Mouse (Mus musculus): ENCODE data around the gene Srp68.

The Srp68 gene

DNA sequence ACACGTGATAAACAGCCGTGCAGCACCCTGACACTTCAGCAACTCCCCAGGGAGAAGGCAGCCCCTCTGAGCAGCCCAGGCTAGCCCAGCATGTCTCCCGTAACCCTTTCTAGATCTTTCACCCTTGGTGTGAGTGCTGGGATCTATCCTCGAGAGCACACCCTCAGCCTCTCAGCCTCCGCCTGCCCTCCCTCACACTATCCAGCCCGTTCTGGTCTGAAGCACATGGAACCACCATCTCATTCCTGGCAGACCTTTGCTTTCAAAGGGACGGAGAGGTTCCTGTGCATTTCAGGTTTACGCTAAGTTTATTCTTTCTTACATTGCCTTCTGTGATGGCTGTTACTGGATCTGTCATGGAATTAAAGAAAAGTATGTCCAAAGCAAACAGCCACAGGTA is 29.4 kb downstream of the Srp68 start:
- DNase-seq = no peak

DNA sequence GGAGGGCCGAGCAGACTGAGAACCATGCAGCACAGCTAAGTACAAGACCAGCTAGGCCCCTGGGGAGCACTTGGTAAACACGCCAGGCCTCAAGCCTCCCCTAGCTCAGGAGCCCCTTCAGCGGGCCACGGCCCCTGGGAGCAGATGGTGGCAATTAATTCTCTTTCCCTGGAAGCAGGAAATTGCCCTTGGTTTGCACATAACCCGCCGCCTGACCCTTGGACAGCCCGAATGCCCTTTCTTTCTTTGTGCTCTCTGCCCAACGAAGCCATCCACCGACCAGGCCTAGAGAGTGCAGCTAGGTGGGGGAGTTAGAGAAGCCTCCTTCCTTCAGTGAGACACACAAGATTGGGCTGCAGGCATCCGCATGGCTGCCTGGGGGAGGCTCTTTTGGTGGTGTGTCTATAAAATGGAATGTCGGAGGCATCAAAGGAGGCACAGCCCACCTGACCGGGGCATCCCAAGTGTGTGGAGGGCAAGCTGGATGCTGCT is 32.2 kb downstream of the Srp68 start:
- DNase-seq = no peak

DNA sequence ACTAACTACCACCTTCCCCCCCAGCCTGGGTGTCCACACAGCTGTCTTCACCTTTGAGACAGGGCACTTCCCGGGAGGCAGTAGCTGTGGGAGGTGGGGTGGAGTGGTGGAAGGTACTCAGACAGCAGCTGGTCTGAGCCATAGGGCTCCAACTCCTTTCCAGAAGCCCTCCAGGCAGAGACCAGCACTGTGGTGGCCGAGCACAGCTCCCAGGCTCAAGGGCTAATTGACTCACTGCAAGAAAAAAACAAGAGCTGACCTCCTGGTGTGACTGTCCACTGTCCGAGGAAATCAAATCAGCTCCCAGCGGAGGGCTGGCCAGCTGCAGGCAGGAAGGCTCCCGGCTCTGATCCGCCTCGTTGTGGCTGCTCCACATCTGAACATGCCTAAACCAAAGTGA is 34.2 kb downstream of the Srp68 start:
- no peak for DNase-seq

DNA sequence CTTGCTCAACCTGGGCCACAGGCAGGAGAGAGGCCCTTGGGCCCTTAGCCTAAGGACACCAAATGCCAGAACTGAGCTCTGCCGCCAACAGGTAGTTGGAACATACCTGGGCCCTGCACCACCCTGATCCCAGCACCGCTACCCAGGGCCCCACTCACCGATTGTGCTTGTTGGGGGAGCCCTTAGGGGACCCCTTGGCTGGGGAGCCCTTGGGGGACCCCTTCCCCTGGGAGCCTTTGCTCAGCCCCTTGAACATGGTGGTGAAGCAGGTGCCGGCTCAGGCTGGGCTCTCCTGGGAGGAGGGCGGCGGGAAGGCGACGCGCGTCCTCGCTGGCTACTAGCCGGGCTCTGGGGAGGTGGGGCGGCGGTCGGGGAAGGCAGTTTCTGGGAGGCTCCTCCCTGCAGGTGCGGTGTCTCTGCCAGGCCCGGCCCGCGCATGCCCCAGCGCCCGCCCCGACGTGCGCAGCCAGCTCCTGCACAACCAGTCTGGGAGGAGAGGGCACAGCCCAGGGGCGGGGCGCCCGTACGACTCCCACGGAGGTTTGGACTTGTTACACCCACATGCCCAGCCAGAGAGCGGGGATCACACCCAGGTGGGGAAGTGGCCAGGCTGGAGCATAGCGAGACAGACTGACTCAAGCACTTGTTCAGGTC is 36.1 kb downstream of the Srp68 start, which contains the start of gene Evpl:
Gene Evpl (minus strand): TSS at position 336 of the 654 bp plus-strand sequence.
- no peak for DNase-seq

DNA sequence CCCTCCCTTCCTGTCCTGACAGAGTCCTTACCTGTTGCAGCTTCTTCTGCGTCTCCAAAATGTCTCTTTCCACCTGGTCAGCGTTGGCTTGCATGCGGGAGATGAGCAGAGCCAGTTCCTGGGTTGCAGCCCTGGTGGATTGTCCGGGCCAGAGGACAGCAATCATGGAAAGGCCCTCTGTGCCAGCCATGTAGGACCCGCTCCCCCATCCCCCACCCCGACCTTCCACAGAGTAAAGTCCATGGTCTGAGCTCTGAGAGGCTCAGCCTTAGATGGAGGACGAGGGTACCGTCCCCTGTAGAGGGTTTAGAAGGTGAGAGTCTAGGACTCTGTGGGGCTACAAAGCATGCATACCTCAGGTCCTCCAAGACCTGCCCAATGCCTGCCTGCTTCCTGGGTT is 39.1 kb downstream of the Srp68 start:
- no peak for DNase-seq

DNA sequence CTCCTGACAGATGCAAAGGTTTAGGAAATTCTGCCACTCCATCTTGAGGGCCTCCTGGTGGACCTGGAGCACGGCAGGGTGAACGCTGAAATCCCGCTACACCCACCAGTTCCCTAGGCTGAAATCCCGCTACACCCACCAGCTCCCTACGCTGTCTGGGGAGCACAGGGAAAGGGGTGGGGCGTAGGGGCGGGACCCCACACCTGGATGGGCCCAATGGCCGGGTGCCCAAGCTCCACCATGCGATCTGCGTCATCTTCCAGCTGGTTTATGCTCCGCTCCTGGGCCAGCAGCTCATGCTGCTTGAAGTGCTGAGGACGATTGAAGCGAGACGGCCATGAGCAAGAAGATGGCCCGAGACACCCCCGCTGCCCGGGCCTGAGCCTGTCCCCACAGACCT is 41.6 kb downstream of the Srp68 start:
- no peak for DNase-seq

DNA sequence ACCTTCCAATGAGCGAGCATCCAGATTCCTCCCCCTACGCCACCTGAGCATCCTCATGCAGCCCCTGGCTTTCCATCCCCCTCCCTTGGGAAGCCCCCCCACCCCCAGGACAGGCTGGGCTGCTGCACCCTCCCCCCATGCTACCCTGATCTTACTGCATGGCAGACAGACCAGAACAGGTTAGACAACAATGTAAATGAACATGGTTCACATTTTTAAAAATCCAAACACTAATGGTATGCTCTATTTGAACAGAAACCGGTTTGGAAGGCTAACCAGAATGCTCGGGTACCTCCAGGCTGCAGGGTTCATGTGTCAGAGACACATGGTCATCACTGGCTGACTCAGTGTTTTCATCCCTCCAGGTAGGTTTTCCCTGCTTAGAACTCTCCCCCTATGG is 45.3 kb downstream of the Srp68 start:
- no peak for DNase-seq

DNA sequence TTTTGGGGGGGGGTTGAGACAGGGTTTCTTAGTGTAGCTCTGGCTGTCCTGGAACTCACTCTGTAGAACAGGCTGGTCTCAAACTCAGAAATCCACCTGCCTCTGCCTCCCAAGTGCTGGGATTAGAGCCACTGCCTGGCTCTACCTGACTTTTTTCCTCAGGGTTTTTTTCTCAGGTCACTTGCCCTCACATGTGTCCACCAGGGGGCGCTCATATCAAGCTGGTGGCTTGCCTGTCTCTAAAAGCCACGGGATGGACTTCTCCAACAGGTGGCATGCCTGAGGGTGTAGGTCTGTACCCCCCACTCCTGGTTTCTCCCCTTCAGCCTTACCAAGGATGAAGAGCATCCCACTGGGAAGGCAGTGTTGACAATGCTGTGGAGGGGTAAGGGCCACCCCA is 47.6 kb downstream of the Srp68 start:
- DNase-seq = peak; percentile 62

DNA sequence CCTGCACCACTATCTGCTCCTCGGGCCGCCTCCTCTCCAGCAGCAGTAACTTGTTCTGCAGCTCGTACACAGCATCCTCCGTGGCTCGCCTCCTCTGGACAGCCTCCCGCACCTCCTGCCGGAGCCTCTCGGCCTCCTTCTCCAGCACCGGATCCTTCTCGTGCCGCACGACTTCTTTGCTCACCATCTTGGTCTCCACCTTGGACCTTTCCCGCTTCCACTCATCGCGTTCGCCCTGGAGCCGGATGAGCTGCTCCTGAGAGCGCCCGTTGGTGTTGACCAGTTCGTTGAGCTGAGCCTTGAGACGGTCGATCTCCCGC is 51.3 kb downstream of the Srp68 start:
- DNase-seq = no peak

DNA sequence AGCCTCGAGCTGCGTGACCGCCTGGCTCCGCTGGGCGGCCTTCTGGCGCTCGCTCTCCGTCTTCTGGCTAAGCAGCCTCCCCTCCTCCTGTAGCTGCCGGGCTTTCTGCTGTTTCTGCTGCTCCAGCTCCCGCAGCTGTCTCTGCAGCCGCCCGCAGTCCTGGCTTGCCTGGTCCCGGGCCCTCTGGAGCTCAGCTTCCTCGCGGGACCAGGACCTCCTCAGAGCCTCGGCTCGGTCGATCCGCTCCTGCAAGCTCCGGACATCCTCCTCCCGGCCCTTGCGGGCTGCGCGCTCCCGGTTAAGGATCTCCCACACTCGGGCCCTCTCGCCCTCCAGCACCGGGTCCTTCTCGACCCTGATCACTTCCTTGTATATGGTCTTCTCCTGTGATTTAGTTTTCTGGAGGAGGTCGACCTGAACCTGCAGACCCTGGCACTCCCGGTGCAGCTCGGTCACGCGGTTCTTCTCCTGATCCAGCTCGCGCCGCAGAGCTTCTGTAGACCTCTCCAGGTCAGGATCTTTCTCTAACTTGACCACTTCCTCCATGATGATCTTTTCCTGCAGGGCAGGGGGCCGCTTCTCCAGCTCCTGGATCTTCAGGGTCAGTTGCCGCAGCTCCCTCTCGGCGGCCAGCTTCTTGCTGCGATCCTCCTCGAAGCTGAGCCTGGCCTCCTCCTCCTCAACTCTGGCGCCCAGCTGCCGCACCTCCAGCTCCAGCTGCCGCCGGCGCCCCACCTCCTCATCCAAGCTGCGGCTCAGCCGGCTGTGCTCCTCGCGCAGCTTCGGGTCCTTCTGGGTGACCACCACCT is 51.9 kb downstream of the Srp68 start:
- no peak for DNase-seq

DNA sequence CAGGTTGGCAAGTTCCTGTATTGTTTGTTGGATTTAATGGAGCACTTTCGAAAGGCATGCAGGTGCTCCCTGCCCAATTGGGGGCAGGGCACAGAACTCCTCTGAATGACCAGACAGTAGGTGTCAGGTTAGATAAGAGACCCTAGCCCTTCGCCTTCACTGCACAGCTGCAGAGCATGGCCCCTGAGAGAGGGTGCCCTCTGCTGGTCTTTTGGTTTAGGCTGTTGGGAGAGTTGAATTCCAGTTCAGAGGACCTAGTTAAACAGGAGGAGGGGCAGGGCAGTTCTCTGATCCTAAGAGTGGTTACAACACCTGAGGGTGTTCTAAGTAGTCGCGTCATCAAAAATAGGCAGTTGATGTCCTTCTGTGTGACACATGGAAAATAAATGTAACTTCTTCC is 54.1 kb downstream of the Srp68 start:
- no peak for DNase-seq

DNA sequence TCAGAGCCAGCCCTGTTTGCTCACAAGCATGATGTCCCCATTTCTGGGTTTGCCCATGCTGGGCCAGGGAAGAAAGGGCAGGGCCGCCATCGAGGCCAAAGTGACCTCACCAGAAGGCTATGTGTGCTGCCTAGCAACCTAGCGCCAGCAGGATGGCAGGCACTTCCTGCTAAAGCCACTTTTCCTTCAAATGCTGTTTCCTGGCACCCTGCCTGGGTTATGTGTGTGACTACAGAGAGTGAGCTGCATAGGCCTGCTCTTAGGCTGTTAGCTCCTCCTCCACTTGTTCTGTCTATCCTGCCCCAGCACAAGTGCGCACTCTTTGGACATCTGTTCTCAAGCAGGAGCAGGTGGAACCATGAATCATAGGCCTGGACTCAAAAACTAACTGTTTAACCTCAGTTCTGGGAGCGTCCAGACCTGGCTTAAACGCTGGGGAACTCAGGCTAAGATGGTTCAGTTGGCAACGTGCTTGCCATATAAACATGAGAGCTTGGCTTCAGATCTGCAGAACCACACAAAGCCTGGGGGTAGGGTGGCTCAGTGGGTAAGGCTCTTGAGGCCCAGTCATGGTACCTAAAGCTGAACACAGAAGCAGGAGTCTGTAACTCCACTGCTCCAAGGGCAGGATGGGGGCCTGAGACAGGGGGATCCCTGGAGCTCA is 55.1 kb downstream of the Srp68 start:
- DNase-seq = peak; percentile 46

DNA sequence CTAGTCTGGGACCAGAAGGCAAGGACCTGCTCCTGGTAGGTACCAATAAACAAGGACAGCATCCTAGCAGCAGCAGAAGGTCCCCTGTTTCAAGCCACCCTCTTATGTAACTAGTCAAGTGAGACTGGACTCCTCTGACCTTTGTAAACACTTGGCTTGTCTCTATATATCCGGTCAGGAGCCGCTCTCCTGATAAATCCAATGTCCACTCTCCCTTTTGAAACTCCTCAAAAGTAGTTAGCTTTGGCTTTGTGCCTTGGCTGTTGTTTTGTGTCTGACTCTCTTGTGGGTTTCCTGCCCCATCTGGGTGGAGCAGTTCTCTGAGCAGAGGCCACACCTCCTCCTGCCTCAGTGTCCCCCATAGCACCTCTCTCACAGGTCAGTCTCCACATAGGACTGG is 55.8 kb downstream of the Srp68 start:
- no peak for DNase-seq

DNA sequence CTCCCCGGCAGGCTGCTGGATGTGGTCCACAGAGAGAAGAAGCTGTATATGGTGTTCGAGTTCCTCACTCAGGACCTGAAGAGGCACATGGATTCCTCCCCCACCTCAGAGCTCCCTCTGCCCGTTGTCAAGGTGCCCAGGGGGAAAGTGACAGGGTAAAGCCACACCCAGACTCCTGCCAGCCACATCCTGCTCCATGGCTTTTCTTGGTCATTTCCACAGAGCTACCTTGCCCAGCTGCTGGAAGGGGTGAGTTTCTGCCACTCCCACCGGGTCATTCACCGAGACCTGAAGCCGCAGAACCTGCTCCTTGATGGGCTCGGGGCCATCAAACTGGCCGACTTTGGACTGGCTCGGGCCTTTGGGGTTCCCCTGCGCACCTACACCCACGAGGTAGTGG is 57.5 kb downstream of the Srp68 start:
- no peak for DNase-seq

DNA sequence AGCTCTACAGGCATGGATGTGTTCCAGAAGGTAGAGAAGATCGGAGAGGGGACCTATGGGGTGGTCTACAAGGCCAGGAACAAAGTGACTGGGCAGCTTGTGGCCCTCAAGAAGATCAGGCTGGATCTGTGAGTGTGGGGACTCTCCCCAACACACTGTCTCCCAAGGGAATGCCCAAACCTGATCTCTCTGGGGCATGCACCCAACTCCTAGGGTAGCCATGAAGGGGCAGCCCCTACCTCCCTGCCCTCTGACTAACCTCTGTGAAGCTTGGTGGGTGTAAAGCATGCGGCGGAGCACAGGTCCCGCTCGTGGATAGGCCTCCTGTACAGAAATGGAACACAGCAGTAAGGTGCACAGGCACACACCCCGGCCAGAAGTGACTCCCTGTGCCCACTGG is 58.0 kb downstream of the Srp68 start:
- DNase-seq = no peak

DNA sequence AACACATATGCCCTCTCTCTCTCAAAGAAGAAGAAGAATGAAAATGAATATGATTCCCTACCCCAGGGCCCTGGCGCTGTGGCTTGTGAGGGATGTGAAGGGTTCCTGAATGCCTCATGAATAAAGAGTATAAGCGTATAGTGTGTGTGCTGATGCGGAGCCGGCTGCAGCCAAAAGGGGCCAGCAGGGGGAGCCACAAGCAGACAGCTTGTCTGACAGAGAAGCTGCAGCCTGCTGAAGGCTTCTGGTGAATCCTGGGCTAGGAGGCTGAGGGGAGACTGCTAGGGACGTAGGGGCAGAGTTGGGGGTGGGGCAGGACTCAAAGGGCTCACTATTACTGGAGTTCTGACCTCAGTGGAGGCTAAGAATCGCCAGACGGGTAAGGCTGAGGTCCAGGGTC is 58.8 kb downstream of the Srp68 start:
- no peak for DNase-seq

DNA sequence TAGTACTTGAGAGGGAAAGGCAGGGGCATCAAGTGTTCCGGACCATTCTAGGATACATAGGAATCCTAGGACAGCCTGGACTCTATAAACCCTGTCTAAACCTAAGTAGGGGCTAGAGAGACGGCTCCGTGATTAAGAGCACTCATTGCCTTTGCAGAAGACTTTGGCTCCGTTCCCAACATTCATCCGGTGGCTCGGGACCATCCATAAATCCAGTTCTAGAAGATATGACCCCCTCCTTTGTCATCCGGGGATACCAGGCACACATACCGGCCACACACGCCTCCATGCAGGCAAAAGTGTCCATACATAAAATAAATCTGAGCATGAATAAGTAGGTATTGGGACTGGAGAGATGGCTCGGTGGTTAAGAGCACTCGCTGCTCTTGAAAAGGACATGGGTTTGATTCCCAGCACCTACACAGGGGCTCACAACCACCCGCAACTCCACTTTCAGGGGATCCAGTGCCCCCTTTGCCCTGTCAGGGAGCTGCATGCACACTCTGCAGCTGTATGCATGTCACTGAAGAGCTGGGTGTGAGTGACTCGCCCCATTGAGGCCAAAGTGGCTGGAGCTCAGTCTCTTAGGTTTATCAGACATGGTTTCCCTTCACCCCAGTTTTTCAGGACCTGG is 60.0 kb downstream of the Srp68 start:
- DNase-seq = no peak

DNA sequence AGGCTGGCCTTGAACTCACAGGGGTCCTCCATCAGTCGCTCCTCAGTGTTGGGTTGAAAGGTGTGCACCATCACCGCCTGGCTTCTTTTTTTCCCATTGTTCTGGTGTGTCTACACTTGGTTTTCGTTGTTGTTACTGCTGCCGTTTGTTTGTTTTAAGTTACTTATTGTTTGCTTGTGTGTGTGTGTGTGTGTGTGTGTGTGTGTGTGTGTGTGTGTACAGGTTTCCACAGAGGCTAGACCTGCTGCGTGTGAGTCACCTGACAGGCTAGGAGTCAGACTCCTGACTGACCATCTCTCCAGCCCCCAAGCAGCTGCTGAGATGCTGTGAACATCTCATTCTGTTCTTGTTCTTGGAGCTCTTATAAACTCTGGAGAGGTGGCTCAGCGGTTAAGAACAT is 61.2 kb downstream of the Srp68 start:
- DNase-seq = no peak

DNA sequence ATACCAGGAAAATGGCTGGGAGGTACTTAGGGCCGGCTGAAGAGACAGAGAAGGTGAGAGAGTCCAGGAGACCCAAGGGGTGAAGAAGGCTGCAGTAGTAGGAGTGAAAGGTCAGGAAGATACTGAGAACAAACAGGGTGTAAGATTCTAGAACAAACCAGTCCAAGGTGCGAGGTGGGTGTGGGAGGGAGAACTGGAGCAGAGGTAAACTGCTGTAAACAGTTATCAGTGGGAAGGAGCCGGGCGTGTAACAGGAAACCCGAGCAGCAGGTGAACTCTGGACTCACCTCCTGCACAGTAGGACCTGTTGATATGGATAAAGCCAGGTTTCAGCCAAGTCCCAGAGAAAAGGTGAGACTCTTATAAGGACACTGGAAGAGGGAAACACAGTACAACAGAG is 63.3 kb downstream of the Srp68 start:
- no peak for DNase-seq

DNA sequence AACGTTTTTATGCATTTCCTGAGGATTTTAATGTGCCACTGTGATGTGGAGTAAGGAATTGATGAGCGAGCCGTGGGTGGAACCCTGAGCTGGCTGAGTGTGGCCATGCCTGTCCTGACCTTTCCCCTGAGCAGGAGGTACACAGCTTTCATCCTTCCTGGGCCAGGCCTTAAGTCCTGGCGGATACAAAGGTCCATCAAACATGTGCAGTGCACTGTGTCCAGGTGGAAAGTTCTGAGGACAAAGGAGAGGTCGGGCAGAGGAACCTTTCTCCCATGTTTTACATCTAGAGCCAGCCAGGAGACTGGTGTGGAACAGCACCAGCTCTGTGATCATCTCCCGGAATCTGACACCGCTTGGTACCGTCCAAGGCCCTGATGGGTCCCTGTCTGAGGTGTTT is 64.8 kb downstream of the Srp68 start:
- DNase-seq = no peak

DNA sequence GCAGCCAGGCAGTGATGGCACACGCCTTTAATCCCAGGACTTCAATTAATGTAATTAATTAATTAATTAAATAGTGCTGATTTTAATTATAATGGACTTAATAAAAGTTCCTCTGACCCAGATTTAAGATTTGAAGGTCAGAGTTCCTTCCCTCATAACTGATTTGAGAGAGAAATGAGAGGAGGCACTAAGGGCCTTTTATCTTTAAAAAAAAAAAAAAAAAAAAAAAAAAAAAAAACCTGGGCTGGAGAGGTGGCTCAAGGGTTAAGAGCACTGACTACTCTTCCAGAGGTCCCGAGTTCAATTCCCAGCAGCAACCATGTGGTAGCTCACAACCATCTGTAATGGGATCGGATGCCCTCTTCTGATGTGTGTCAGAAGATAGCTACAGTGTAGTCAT is 65.4 kb downstream of the Srp68 start:
- DNase-seq = no peak

DNA sequence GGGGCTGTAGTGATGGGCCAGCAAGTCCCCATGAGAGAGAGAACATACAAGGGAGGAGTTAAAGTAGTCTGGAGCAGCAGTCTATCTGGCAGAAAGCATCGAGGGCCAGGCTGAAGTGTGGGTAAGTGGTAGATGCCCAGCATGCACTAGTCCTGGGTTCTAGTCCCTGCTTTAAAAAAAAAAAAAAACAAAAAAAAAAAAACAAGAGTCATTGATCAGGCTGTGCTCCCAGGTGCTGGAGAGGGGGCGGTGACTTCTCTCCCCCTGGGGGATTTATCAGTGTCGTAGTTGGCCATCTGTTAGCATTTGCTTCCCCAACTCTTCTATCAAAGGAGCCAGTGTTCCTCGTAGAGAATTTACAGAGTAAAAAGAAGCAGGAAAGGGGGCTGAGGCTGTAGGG is 67.3 kb downstream of the Srp68 start:
- DNase-seq = no peak

DNA sequence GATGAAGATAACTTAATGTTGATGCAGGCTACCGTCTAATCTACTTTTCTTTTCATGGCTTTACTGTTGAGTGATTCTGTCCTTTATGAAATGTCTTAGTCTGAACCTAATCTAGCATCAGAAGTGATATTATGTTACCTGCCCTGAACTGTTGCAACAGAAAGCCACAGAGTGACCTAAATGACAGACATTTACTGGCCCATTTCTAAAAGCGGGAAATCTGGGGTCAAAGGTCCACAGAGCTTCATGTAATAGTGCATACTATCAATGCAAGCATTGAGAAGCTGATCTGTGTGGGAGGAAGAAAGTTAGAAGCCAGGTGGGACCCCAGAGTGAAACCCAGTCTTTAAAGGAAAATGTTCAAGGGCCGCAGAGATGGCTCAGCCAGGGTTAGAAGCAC is 70.9 kb downstream of the Srp68 start:
- DNase-seq = no peak

DNA sequence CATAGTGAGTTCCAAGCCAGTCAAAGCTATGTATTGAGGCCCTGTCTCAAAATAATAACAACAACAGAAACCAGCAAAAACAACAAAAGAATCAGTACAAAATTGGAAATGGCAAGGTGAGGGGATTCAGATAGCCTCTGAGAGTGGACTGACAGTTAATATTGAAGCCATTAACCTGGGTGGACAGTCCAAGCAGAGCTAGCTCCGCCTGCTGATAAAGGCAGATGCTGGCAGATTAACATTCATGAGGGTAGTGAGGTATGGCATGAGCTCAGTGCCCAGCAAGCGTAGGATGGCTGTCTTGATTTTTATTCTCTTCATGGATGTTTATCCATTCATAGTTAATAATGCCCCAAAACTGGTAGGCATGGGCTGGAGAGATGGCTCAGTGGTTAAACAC is 72.9 kb downstream of the Srp68 start:
- no peak for DNase-seq

Data from cerebellum, adult 9-11 months (tissue).